Mouse (Mus musculus) myocyte (in vitro differentiated cells): ENCODE data around the gene Ppp6r2.

Experiments
- CEBPB ChIP-seq: IDR thresholded peaks from 2 replicates; pipeline ENCODE4 v1.6.1; 2011; ENCODE audit warnings: mild to moderate bottlenecking, moderate library complexity; ENCODE audit not compliant: poor library complexity, insufficient read depth, severe bottlenecking
- E2F4 ChIP-seq: IDR thresholded peaks from one replicate; pipeline ENCODE4 v1.6.1; 2011; ENCODE audit warnings: mild to moderate bottlenecking, control low read depth, moderate library complexity; ENCODE audit not compliant: insufficient read depth
- MAX ChIP-seq: IDR thresholded peaks from one replicate; pipeline ENCODE4 v1.6.1; 2011; ENCODE audit warnings: low read depth, mild to moderate bottlenecking, control low read depth
- MYOD1 ChIP-seq, 3 experiments: IDR thresholded peaks; one replicate each; pipeline ENCODE4 v1.6.1; 2011; ENCODE audit warnings: control low read depth in 2 of 3, low read depth in 2 of 3, mild to moderate bottlenecking in 2 of 3, moderate library complexity in 1 of 3; ENCODE audit not compliant: insufficient read length in 2 of 3, control insufficient read depth in 1 of 3
- MYOG ChIP-seq, 3 experiments: IDR thresholded peaks; one replicate each; pipeline ENCODE4 v1.6.1; 2011; ENCODE audit warnings: control low read depth in 2 of 3, low read depth in 2 of 3, mild to moderate bottlenecking in 2 of 3; ENCODE audit not compliant: insufficient read length in 2 of 3, control insufficient read depth in 1 of 3, insufficient read depth in 1 of 3
- POLR2A ChIP-seq: IDR thresholded peaks from one replicate; pipeline ENCODE4 v1.6.1; 2011; ENCODE audit warnings: low read depth, mild to moderate bottlenecking, control low read depth, moderate library complexity; ENCODE audit not compliant: insufficient read length
- POLR2AphosphoS2 ChIP-seq: IDR thresholded peaks from one replicate; pipeline ENCODE4 v1.6.1; 2011; ENCODE audit warnings: low read depth, control low read depth; ENCODE audit not compliant: insufficient read length
- REST ChIP-seq: IDR thresholded peaks from one replicate; pipeline ENCODE4 v1.6.1; 2011; ENCODE audit warnings: mild to moderate bottlenecking, control low read depth, moderate library complexity; ENCODE audit not compliant: insufficient read depth, insufficient read length
- SRF ChIP-seq: IDR thresholded peaks from one replicate; pipeline ENCODE4 v1.6.1; 2011; ENCODE audit warnings: low read depth; ENCODE audit not compliant: control insufficient read depth, insufficient read length
- TCF12 ChIP-seq: IDR thresholded peaks from one replicate; pipeline ENCODE4 v1.6.1; 2011; ENCODE audit warnings: mild to moderate bottlenecking, control low read depth; ENCODE audit not compliant: poor library complexity, insufficient read depth, severe bottlenecking
- TCF3 ChIP-seq: IDR thresholded peaks from one replicate; pipeline ENCODE4 v1.6.1; 2011; ENCODE audit warnings: low read depth, control low read depth; ENCODE audit not compliant: insufficient read length
- USF1 ChIP-seq: IDR thresholded peaks from one replicate; pipeline ENCODE4 v1.6.1; 2011; ENCODE audit warnings: low read depth, mild to moderate bottlenecking, control low read depth, moderate library complexity

- TF ChIP-seq TCF12, result no peak
- no peak for TF ChIP-seq E2F4
- TF ChIP-seq POLR2A, result no peak
- no peak for TF ChIP-seq REST
- TF ChIP-seq MYOG (IDR thresholded peaks at IDR 0.05; ENCODE audit: control insufficient read depth in 1 of 3, insufficient read depth in 1 of 3, insufficient read length in 2 of 3, low read depth in 2 of 3), result no peak
- no peak for TF ChIP-seq USF1
- TF ChIP-seq MAX, result no peak
- TF ChIP-seq MYOD1 (IDR thresholded peaks at IDR 0.05; ENCODE audit: control insufficient read depth in 1 of 3, insufficient read length in 2 of 3, low read depth in 2 of 3), result no peak
- no peak for TF ChIP-seq SRF
- no peak for TF ChIP-seq TCF3
- no peak for TF ChIP-seq POLR2AphosphoS2
- TF ChIP-seq CEBPB, result no peak
Observed at GRCm38 (mm10) chr15:89195261-89195681, 16.1 kb upstream of the Ppp6r2 start.
